Mouse (Mus musculus) liver, embryonic 14.5 days (tissue): ENCODE data around the gene Hist1h2af.

Experiments
- CTCF ChIP-seq: IDR thresholded peaks from 2 replicates; pipeline ENCODE4 v1.5.1; 2016; ENCODE audit warnings: antibody characterized with exemption, low read depth, control low read depth
- EP300 ChIP-seq: IDR thresholded peaks from 2 replicates; pipeline ENCODE4 v1.6.1; 2016; ENCODE audit warnings: antibody characterized with exemption, low read depth

- no peak for TF ChIP-seq CTCF
- no peak for TF ChIP-seq EP300
These were observed 4.1 kb upstream of the Hist1h2af start for GRCm38 (mm10) chr13:23529480-23530165.
